Mouse (Mus musculus) frontal cortex, adult (tissue): Measurements from ENCODE around the gene Slc51b.

Experiments
- ATAC-seq: cut with Nextera tagmentation; 2 replicates; pipeline ENCODE4 v1.9.2; 2017; ENCODE audit warnings: mild to moderate bottlenecking, moderate library complexity, mixed read lengths; ENCODE audit not compliant: low TSS enrichment

Gene Slc51b

GRCm38 (mm10) chr9:65372449-65372848, 50.3 kb downstream of the Slc51b start:
- ATAC-seq, result no peak

GRCm38 (mm10) chr9:65371756-65372155, 51.0 kb downstream of the Slc51b start:
- no peak for ATAC-seq

GRCm38 (mm10) chr9:65365721-65366120, 57.0 kb downstream of the Slc51b start:
- ATAC-seq, result no peak

GRCm38 (mm10) chr9:65363684-65364083, 59.1 kb downstream of the Slc51b start:
- no peak for ATAC-seq
